Mouse (Mus musculus): Measurements from ENCODE around the gene Fzd5. TPM values are rescaled to one million over a fixed set of nuclear protein-coding genes. Genes with fewer than 3 reads are reported as not detected.
A peak's percentile ranks its signal among the peaks of the same experiment; 100 is the strongest.

The Fzd5 gene
- not detected in 2 replicates for polyA plus RNA-seq (2012; ENCODE audit: insufficient read depth, insufficient read length, low replicate concordance, missing spikeins)

- no peak for TF ChIP-seq POLR2A (IDR thresholded peaks at IDR 0.05; ENCODE audit: insufficient read depth, low read depth, low read length)
- TF ChIP-seq CTCF (IDR thresholded peaks at IDR 0.05; ENCODE audit: insufficient read depth, low read depth, low read length) = no peak
- under 1% methylated on average over 71 of the region's 73 CpGs for WGBS
- Histone ChIP-seq H3K27ac (ENCODE audit: insufficient read depth, low read depth, low read length) (no peak within 1 kb of the TSS), H3K4me3 (ENCODE audit: insufficient read depth, low read depth, low read length) (peak within 1 kb of the TSS; percentile 62), H3K4me1 (ENCODE audit: control insufficient read depth, insufficient read depth, low read length) (peaks cover 35% of the 10 kb centered on the region)
Observed at GRCm38 (mm10) chr1:64737502-64738179, at the start of gene Fzd5. Gene Fzd5 (minus strand): TSS chr1:64737751.

GRCm38 (mm10) chr1:64779863-64780262, 42.3 kb upstream of the Fzd5 start:
- Histone ChIP-seq H3K27ac (ENCODE audit: insufficient read depth, low read depth, low read length) (no peak overlapping the region), H3K4me1 (ENCODE audit: control insufficient read depth, insufficient read depth, low read length) (peaks cover 4% of the 10 kb centered on the region; the same call in 1 of the 2 replicates), H3K4me3 (ENCODE audit: insufficient read depth, low read depth, low read length) (no peak overlapping the region)
- 22% methylated on average over 12 of the region's 12 CpGs for WGBS
- TF ChIP-seq POLR2A (IDR thresholded peaks at IDR 0.05; ENCODE audit: insufficient read depth, low read depth, low read length) (no peak), CTCF (IDR thresholded peaks at IDR 0.05; ENCODE audit: insufficient read depth, low read depth, low read length) (no peak)

GRCm38 (mm10) chr1:64779415-64779814, 41.9 kb upstream of the Fzd5 start:
- no peak overlapping the region for H3K4me3 ChIP-seq (ENCODE audit: insufficient read depth, low read depth, low read length)
- no peak overlapping the region for H3K27ac ChIP-seq (ENCODE audit: insufficient read depth, low read depth, low read length)

GRCm38 (mm10) chr1:64773305-64773704, 35.8 kb upstream of the Fzd5 start:
- 79% methylated on average over 4 of the region's 4 CpGs for WGBS
- no peak for TF ChIP-seq POLR2A (IDR thresholded peaks at IDR 0.05; ENCODE audit: insufficient read depth, low read depth, low read length)
- no peak for TF ChIP-seq CTCF (IDR thresholded peaks at IDR 0.05; ENCODE audit: insufficient read depth, low read depth, low read length)
- no peaks in the 10 kb centered on the region for H3K4me1 ChIP-seq (ENCODE audit: control insufficient read depth, insufficient read depth, low read length)
- no peak overlapping the region for H3K4me3 ChIP-seq (ENCODE audit: insufficient read depth, low read depth, low read length)
- no peak overlapping the region for H3K27ac ChIP-seq (ENCODE audit: insufficient read depth, low read depth, low read length)

More at GRCm38 (mm10) chr1:64779415-64779814, 41.9 kb upstream of the Fzd5 start:
- TF ChIP-seq POLR2A (IDR thresholded peaks at IDR 0.05; ENCODE audit: insufficient read depth, low read depth, low read length) (no peak), CTCF (IDR thresholded peaks at IDR 0.05; ENCODE audit: insufficient read depth, low read depth, low read length) (no peak)
- 32% methylated on average over 5 of the region's 5 CpGs for whole genome bisulfite sequencing
- H3K4me1 ChIP-seq (ENCODE audit: control insufficient read depth, insufficient read depth, low read length) = peaks cover 4% of the 10 kb centered on the region; the same call in 1 of the 2 replicates

GRCm38 (mm10) chr1:64770169-64770568, 32.6 kb upstream of the Fzd5 start:
- H3K4me1 ChIP-seq (ENCODE audit: control insufficient read depth, insufficient read depth, low read length) = no peaks in the 10 kb centered on the region
- H3K27ac ChIP-seq (ENCODE audit: insufficient read depth, low read depth, low read length) = no peak overlapping the region
- no peak overlapping the region for H3K4me3 ChIP-seq (ENCODE audit: insufficient read depth, low read depth, low read length)
- WGBS = 52% methylated on average over 6 of the region's 6 CpGs
- TF ChIP-seq CTCF (IDR thresholded peaks at IDR 0.05; ENCODE audit: insufficient read depth, low read depth, low read length) (no peak), POLR2A (IDR thresholded peaks at IDR 0.05; ENCODE audit: insufficient read depth, low read depth, low read length) (no peak)

GRCm38 (mm10) chr1:64761646-64762045, 24.1 kb upstream of the Fzd5 start:
- TF ChIP-seq POLR2A (IDR thresholded peaks at IDR 0.05; ENCODE audit: insufficient read depth, low read depth, low read length) (no peak), CTCF (IDR thresholded peaks at IDR 0.05; ENCODE audit: insufficient read depth, low read depth, low read length) (no peak)
- no peak overlapping the region for H3K27ac ChIP-seq (ENCODE audit: insufficient read depth, low read depth, low read length)
- 0 out of 2 replicates have a peak, but pooled peaks cover 2% of the 10 kb centered on the region for H3K4me1 ChIP-seq (ENCODE audit: control insufficient read depth, insufficient read depth, low read length)
- H3K4me3 ChIP-seq (ENCODE audit: insufficient read depth, low read depth, low read length) = no peak overlapping the region
- WGBS = 91% methylated on average over 4 of the region's 4 CpGs

- no peak for TF ChIP-seq CTCF (IDR thresholded peaks at IDR 0.05; ENCODE audit: insufficient read depth, low read depth, low read length)
- no peak for TF ChIP-seq POLR2A (IDR thresholded peaks at IDR 0.05; ENCODE audit: insufficient read depth, low read depth, low read length)
- Histone ChIP-seq H3K4me1 (ENCODE audit: control insufficient read depth, insufficient read depth, low read length) (0 out of 2 replicates have a peak, but pooled peaks cover 2% of the 10 kb centered on the region), H3K4me3 (ENCODE audit: insufficient read depth, low read depth, low read length) (no peak overlapping the region), H3K27ac (ENCODE audit: insufficient read depth, low read depth, low read length) (no peak overlapping the region)
- WGBS = 91% methylated on average over 5 of the region's 5 CpGs
Observed at GRCm38 (mm10) chr1:64757766-64758165, 20.2 kb upstream of the Fzd5 start.

GRCm38 (mm10) chr1:64757254-64757653, 19.7 kb upstream of the Fzd5 start:
- H3K4me3 ChIP-seq (ENCODE audit: insufficient read depth, low read depth, low read length) = no peak overlapping the region
- WGBS = 48% methylated on average over 2 of the region's 2 CpGs
- H3K27ac ChIP-seq (ENCODE audit: insufficient read depth, low read depth, low read length) = no peak overlapping the region
- H3K4me1 ChIP-seq (ENCODE audit: control insufficient read depth, insufficient read depth, low read length) = 0 out of 2 replicates have a peak, but pooled peaks cover 2% of the 10 kb centered on the region
- no peak for TF ChIP-seq POLR2A (IDR thresholded peaks at IDR 0.05; ENCODE audit: insufficient read depth, low read depth, low read length)
- TF ChIP-seq CTCF (IDR thresholded peaks at IDR 0.05; ENCODE audit: insufficient read depth, low read depth, low read length) = no peak

GRCm38 (mm10) chr1:64756640-64757030, 19.1 kb upstream of the Fzd5 start:
- no peak overlapping the region for H3K27ac ChIP-seq (ENCODE audit: insufficient read depth, low read depth, low read length)
- TF ChIP-seq POLR2A (IDR thresholded peaks at IDR 0.05; ENCODE audit: insufficient read depth, low read depth, low read length) (no peak), CTCF (IDR thresholded peaks at IDR 0.05; ENCODE audit: insufficient read depth, low read depth, low read length) (no peak)
- H3K4me3 ChIP-seq (ENCODE audit: insufficient read depth, low read depth, low read length) = no peak overlapping the region
- 69% methylated on average over 10 of the region's 10 CpGs for WGBS
- H3K4me1 ChIP-seq (ENCODE audit: control insufficient read depth, insufficient read depth, low read length) = 0 out of 2 replicates have a peak, but pooled peaks cover 2% of the 10 kb centered on the region

Data from olfactory bulb, adult 2 months (tissue).